Mouse (Mus musculus) thymus, adult 2 months (tissue): Measurements from ENCODE around the gene H1f0. TPM values are rescaled to one million over a fixed set of nuclear protein-coding genes. Genes with fewer than 3 reads are reported as not detected.

Experiments used
- DNase-seq: peaks from one replicate; pipeline ENCODE4 v3.0.0; 2021
- H3K27ac ChIP-seq: fragments of 200-500 bp; 2 replicates; pipeline ENCODE4 v1.5.1; 2012; ENCODE audit warnings: low read length, control low read depth; ENCODE audit not compliant: control insufficient read depth, insufficient read depth
- H3K27me3 ChIP-seq: fragments of 200-500 bp; 2 replicates; pipeline ENCODE4 v1.6.1; 2012; ENCODE audit warnings: mild to moderate bottlenecking, low read length, moderate library complexity, mixed read lengths; ENCODE audit not compliant: control insufficient read depth, insufficient read depth
- H3K36me3 ChIP-seq: fragments of 200-500 bp; 2 replicates; pipeline ENCODE4 v1.6.1; 2012; ENCODE audit warnings: mild to moderate bottlenecking, low read length, moderate library complexity; ENCODE audit not compliant: control insufficient read depth, insufficient read depth
- H3K4me1 ChIP-seq: fragments of 200-500 bp; replicated peaks from 2 replicates; pipeline ENCODE4 v1.6.1; 2012; ENCODE audit warnings: low read length; ENCODE audit not compliant: control insufficient read depth, insufficient read depth
- H3K4me3 ChIP-seq: fragments of 200-500 bp; 2 replicates; pipeline ENCODE4 v1.5.1; 2012; ENCODE audit warnings: mild to moderate bottlenecking, low read length, control low read depth, moderate library complexity; ENCODE audit not compliant: control insufficient read depth, insufficient read depth
- CTCF ChIP-seq: fragments of 200-500 bp; IDR thresholded peaks from 2 replicates; pipeline ENCODE4 v1.5.1; 2012; ENCODE audit warnings: mild to moderate bottlenecking, control low read depth, low read length, moderate library complexity, borderline replicate concordance; ENCODE audit not compliant: control insufficient read depth, poor library complexity, insufficient read depth; ENCODE audit errors: extremely low read depth
- POLR2A ChIP-seq: fragments of 200-500 bp; IDR thresholded peaks from 2 replicates; pipeline ENCODE4 v1.6.1; 2012; ENCODE audit warnings: mild to moderate bottlenecking, low read length, control low read depth, moderate library complexity; ENCODE audit not compliant: control insufficient read depth, poor library complexity, insufficient read depth; ENCODE audit errors: extremely low read depth
- WGBS: fragments of 180-500 bp; shearing (Covaris S2); methylation state at CpG from one replicate; pipeline ENCODE4 v1.1.7; 2018; 5-methylcytosine and 5-hydroxymethylcytosine counted together
- polyA plus RNA-seq: library from polyadenylated mRNA; depleted of rRNA; stranded (reverse); fragments of >200 nt; gene quantifications from 2 replicates; pipeline ENCODE4 v1.2.3, GENCODE M21; 2012

The H1f0 gene
- polyA plus RNA-seq, 1 experiment = 35.7 TPM

DNA sequence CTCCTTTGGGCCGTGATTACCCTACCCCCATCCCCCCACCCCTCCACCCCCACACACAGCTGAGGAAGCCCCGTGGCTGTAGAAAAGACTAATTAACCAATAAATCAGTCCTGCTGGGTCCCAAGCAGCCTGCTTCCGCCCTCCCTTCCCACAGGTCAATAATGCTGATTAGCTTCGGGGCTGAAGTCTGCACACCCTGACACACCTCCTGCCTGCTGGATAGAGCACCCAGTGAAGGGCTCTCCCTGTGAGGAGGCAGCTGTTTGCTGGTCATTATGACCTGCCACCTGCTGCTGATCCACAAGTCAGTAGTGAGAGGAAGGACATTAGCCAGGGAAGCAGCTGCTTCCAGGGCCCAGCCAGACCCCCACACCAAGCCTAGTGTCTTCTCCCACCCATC is 16.6 kb downstream of the H1f0 start:
- H3K4me3 ChIP-seq = no peak overlapping the region
- H3K36me3 ChIP-seq = no peaks in the 10 kb centered on the region
- H3K27ac ChIP-seq = no peak overlapping the region
- TF ChIP-seq POLR2A (no peak), CTCF (no peak)
- peaks cover 12% of the 10 kb centered on the region for H3K27me3 ChIP-seq
- DNase-seq = no peak
- peaks cover 15% of the 10 kb centered on the region for H3K4me1 ChIP-seq
- 66% methylated on average over 4 of the region's 4 CpGs for WGBS

DNA sequence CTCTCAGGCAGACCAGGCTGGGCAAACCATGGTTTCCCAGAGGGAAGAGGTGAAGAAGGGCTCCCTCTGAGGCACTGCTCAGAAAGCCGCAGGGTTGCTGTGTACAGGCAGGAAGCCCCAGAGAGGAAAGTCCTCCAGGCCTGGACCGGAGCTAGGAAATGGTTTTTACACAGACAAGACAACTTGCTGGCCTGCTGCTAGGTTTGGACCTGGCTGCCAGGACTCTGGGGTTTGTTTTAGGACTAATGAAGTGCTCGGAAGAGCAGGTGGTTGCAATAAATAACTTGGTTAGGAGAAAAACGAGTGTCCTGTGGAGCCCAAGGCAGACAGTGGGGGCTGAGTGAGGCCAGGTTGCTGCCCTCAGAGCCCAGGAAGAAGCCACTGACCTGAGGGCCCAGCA is 19.9 kb downstream of the H1f0 start:
- 0 out of 2 replicates have a peak, but pooled peaks cover under 1% of the 10 kb centered on the region for H3K4me1 ChIP-seq
- no peak for DNase-seq
- H3K36me3 ChIP-seq = peaks cover 6% of the 10 kb centered on the region
- 84% methylated on average over 4 of the region's 4 CpGs for WGBS
- no peak overlapping the region for H3K4me3 ChIP-seq
- no peak overlapping the region for H3K27ac ChIP-seq
- H3K27me3 ChIP-seq = no peaks in the 10 kb centered on the region; the same call in 1 of the 2 replicates
- no peak for TF ChIP-seq CTCF
- TF ChIP-seq POLR2A = no peak

DNA sequence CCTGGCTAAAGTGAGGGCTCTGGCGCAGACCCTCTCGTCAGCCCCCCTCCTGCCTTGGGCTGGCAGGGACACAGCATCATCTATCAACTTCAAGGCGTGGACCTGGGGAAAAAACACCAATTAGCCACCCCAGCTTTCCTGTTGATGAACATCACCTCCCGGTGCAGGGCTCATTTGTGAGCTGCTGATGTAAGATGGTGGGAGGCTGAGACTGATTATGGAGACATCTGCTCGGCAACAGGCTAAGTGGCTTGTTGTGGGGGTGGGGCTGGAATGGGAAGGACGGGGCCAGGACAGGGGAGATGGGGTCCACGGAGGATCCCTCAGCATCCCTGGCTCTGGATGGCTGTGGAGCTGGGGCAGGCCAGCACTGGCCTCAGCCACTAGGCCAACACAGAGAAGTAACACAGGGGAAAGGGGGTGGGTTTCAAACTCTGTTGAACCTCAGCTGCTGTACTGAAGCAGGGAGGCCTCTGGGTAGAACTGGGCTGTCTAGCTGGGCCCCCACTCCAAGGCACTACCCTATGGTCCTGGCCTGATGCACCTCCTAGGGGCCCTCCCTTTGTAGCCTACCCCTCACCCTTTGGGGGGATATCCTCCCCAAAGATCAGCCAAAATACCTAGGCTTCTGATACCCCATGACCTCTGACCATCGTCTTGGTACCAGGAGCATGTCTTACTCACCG is 22.1 kb downstream of the H1f0 start:
- Histone ChIP-seq H3K27me3 (no peaks in the 10 kb centered on the region), H3K27ac (no peak overlapping the region), H3K4me1 (no peaks in the 10 kb centered on the region), H3K4me3 (no peak overlapping the region), H3K36me3 (peaks cover 26% of the 10 kb centered on the region)
- TF ChIP-seq POLR2A (no peak), CTCF (no peak)
- 96% methylated on average over 9 of the region's 9 CpGs for WGBS
- no peak for DNase-seq

DNA sequence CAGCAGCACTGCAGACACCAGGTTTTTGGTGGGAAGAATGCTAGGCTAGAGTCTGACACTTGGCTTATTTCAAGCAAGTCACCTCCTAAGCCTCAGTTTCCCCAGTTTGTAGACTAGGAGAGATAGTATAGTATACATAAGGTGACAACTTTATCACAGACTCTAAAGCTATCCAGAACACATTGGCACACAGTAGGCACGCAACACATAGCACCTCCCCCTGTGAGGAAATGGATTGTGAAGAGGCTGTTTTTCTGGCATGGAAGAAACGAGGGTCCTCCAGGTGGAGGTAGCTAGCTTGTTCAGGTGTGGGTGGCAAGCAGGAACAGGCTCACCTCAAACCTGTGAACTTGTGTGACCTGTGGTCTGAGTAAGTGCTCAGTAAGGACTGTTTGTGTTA is 22.7 kb downstream of the H1f0 start:
- peaks cover 32% of the 10 kb centered on the region for H3K36me3 ChIP-seq
- DNase-seq = no peak
- H3K4me3 ChIP-seq = no peak overlapping the region
- no peak for TF ChIP-seq POLR2A
- no peak for TF ChIP-seq CTCF
- no peaks in the 10 kb centered on the region for H3K27me3 ChIP-seq
- WGBS = 69% methylated on average over 2 of the region's 2 CpGs
- no peaks in the 10 kb centered on the region for H3K4me1 ChIP-seq
- H3K27ac ChIP-seq = no peak overlapping the region

DNA sequence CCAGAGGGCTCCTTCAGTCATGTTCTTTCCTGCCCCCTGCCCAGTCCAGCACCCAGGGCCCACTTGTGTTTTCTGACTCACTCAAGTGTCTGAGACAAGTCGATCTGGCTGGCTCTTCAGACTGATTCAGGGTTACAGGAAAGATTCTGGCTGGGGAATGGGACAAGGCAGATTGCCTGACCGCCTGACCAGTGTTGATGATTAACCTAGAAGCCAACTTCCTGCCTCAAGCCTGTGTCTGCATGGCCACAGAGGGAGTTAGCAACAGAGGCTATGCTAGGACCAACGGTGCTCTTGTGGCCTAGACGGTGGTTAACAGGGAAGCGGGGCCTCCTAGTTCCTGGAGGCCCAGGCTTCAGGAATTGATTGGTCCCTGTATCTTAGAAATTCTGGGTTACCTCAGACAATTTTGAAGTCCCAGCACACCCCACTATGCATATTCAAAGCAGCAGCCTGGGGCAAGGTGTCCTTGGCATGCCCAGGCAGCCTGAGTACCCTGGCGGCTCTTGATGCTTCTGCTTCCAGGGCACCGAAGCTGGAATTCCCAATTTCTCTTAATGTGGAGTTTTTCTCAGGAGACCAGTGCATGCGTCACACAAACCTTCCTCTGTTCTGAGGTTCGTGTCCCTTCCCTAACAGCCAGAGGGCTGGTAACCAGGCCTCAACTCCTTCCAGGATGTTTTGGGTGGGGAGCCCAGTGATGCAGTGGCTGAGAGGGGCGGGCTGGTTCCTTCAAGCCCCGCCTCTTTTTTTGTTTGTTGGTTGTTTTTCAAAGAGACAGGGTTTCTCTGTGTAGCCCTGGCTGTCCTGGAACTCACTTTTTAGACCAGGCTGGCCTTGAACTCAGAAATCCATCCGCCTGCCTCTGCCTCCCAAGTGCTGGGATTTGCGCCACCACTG is 23.5 kb downstream of the H1f0 start:
- H3K36me3 ChIP-seq = peaks cover 39% of the 10 kb centered on the region
- no peak for TF ChIP-seq CTCF
- TF ChIP-seq POLR2A = no peak
- no peaks in the 10 kb centered on the region for H3K27me3 ChIP-seq
- DNase-seq = no peak
- H3K4me1 ChIP-seq = no peaks in the 10 kb centered on the region
- 70% methylated on average over 13 of the region's 13 CpGs for whole genome bisulfite sequencing
- H3K27ac ChIP-seq = no peak overlapping the region
- H3K4me3 ChIP-seq = no peak overlapping the region

DNA sequence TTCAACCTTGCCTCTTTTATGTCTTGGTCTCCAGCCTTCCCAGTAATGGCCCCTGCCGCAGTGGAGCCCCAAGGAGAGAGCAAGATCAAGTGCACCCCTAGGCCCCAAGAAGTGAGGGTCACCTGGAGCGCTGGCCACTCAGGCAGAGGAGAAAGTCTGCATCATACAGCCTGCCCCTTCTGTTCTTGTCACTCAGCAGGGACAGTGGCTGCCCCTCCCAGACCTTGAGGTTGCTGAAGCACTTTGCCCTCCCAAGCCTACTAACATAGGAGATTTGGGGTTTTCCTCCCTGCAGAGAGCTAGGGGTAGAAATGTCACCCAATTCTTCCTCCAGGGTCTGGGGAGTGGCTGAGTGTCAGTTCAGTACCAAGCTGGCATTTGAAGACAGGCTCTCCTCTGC is 24.1 kb downstream of the H1f0 start:
- Histone ChIP-seq H3K27ac (no peak overlapping the region), H3K4me1 (no peaks in the 10 kb centered on the region), H3K4me3 (no peak overlapping the region), H3K27me3 (no peaks in the 10 kb centered on the region), H3K36me3 (peaks cover 42% of the 10 kb centered on the region)
- WGBS = 98% methylated on average over 2 of the region's 2 CpGs
- no peak for TF ChIP-seq POLR2A
- no peak for TF ChIP-seq CTCF
- DNase-seq = no peak

DNA sequence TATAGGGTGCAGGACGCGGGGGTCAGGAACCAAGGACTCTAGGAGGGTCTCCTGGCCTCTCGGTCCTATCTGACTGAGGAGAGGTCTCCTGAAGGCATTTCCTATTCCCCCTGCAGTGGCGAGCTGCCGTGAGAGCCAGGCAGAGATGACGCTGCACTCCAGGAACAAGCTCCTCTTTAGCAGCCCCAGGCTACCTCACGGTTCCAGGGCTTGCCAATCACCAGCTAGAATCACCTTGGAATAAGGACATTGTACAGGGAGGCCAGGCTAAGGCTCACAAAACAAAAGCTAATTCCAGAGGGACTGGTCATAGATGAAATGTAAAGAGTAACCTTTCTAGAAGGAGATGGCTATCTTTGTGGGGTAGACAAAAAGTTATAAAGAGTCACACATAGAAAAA is 28.4 kb downstream of the H1f0 start:
- H3K4me3 ChIP-seq = no peak overlapping the region
- DNase-seq = no peak
- no peaks in the 10 kb centered on the region for H3K4me1 ChIP-seq
- no peaks in the 10 kb centered on the region for H3K27me3 ChIP-seq
- H3K36me3 ChIP-seq = peaks cover 57% of the 10 kb centered on the region
- no peak overlapping the region for H3K27ac ChIP-seq
- TF ChIP-seq CTCF = no peak
- 94% methylated on average over 7 of the region's 7 CpGs for WGBS
